Mouse (Mus musculus) urinary bladder, adult 18-20 months (tissue): ENCODE data around the gene Orc2.
A peak's percentile ranks its signal among the peaks of the same experiment; 100 is the strongest.

Experiments used
- DNase-seq, 2 experiments: peaks; one replicate each; pipeline ENCODE4 v3.0.0; 2022; ENCODE audit warnings: low spot score in 2 of 2, mixed read lengths in 2 of 2

Gene Orc2

DNA sequence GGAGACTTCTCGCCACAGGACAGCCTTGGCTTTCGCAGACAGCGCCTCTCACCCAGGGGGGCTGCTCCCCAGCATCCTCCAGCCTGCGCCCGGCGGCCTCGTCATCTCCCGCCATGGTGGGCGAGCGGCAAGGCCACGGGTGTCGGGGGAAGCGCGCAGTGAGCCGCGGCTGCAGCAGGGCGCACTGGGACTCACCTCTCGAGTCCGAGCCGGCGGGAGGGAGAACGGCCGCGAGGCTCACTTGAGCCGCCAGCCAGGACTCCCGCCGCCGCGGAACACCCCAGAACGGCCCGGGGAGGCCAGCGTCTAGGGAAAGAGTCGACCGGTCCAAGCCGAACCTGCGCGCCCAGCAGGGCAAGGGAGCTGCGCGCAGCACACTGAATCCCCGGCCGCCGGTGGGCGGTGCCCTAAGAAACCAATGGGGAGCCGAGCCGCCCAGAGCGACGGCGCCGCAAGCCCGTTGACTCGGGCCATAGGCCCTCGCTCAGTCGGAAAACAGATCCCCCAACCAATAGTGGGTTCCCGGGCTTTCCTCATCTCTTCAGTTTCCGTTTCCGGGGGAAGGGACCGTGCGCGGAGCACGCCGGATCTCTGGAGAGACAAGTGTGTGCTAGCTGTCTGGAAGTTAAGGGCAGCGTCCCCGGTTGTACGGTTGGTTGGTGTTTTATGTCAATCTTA is at the start of gene Orc2:
Orc2 (minus strand) TSS at position 533 of the 678 bp plus-strand sequence.
- peak; percentile 79 to 85 for DNase-seq

DNA sequence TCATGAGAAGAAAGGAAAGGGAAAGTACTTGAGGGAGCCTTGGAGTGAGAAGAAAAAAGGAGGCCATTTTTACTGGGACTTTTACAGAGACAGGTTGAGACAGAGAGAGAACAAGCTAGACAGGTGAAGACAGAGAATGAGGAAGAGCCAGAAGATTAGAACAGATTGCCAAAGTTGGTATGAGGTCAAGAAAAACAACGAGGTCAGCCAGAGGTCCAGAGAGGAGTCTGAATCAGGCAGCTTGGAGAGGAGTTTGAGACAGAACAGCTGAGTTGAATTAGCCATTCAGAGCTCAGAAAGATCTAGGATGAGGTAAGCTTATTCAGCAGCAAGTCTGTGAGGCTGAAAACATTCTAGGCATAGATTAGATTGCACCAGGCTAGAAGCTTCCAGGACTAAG is 36.5 kb upstream of the Orc2 start:
- DNase-seq = no peak

DNA sequence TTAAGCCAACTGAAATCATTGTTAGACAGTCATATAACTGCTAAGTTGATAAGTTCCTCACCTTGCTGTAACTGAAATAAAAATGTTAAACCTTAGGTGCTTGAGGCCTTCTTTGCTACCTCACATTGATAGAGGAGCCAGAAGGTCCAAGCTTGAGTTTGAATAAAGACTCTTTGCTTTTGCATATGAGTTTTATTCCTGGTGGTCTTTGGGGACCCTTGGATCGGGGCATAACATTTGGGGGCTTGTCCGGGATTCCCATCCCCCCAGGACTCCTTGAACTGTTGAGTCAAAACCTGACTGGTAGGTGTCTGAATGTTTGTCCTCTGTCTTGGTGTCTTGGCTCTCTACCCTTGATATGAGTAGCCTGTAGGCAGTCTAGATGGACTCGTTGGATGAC is 2.3 kb upstream of the Orc2 start:
- DNase-seq = no peak

DNA sequence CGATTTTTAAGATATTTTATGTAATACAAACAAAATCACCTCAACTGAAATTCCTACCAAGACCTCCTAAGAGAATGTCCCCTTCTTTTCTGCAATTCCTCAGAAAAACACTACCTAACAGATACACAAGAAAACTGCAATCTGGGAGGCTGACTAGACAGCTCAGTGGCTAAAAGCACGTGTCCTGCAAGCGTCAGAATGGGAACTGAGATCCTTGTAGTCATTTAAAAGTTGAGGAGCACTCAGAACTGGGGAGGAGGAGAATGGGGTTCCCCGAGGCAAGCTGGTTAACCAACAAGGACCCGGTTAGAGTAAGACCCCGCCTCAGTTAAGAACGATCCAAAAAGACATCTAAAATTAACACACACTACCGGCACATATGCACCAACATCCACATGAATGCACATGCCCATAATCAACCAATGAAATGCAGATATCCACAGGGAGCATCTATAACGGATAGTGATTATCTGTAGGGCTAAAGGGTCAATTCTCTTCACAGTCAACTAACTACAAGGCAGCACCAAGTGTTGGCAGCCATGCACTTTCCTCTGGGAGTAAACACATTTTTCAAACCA is 1.0 kb downstream of the Orc2 start:
- no peak for DNase-seq

DNA sequence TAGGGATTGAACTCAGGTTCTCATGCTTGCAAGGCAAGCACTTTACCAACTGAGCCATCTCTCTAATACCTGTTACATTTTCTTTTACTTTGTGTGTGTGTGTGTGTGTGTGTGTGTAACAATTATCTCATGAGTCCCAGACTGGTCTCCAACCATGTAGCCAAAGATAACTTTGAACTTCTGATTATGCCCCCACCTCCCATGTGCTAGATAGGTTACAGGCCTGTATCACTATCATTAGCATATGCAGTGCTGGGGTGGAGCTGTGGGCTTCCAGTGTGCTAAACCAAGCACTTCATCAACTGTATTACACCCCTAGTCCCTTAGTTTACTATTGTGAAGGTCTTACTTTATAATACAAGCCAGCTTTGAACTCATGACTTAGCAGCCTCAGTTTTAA is 1.8 kb downstream of the Orc2 start:
- DNase-seq = no peak

DNA sequence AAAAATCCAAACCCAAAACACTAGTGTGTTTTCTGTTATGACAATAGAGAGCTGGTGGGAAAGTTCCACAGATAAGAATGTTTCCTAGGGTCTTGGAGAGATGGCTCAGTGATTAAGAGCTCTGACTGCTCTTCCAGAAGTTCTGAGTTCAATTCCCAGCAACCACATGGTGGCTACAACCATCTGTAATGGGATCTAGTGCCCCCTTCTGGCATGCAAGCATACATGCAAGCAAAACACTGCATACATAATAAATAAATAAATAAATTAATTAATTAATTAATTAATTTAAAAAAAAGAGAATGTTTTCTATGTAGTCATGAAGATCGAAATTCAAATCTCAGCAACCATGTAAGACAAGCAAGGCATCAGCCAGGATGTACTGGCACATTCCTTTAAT is 6.2 kb downstream of the Orc2 start:
- DNase-seq = no peak

DNA sequence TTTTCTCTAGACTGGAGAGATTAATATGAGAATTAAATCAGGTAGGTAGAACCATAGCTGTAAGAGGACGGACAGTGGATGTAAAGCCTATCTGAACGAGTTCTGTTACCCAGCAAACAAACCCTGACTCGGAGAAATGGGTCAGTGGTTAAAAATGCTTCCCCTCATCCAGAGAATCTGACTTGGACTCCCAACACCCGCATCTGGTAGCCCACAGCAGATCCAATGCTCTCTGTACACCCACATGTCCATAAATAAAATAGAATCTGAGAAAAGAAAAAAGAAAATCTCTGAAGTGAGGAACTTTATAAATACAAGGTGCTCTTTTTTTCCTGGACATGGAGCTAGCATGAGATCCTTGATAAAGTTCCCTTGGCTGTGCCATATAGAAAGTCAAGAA is 7.2 kb downstream of the Orc2 start:
- no peak for DNase-seq

DNA sequence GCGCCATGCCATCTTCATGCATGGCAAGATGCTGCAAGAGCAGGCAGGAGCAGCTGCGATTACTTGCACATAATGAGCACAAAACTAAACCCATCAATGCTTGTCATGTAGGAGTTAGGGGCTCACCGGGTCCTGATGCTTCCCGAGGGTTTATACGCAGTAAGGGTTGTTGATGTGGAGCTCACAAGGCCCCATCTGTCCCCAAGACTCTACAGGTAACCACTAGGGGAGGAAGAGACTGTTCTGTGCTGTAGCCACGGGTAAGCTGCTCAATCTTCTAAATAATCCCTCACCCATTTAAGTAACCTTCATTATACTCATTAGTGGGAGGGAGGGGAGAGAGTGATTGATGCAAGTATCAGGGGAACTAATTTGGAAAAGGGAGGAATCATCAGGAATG is 9.3 kb downstream of the Orc2 start:
- no peak for DNase-seq

DNA sequence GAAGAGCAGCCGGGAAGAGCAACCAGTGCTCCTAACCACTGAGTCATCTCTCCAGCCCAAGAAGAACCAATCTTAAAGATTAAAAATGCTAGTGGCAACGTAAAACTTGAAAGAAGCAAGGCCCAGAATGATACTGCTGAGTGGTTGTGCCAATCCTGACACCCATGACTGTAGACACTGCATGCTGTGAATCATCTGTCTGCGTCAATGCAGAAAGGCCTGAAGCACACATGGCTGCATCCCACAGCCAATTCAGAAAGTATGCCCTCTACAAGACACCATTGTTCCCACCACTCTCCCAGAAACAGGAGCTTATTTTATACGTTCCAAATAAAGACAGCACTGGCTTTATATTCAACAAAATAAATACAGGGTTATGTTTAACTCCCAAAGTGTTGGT is 22.3 kb downstream of the Orc2 start:
- DNase-seq = no peak

DNA sequence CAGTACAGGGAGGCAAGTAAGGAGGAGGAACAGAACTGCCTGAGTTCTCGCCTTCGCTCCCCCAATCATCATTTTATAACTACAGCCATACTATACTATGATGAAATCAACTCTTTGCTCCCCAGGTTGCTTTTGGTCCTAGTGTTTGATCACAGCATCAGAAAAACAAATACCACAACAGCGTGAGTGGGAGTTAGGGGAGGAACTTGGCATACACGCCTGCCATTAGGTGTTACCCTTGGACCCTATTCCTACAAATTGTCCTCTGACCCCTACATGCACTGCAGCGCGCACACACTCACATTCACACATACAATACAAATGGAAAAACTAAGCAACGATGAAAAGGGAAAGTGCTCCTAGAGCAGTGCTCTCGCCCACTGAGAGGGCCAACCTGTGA is 29.2 kb downstream of the Orc2 start:
- DNase-seq = no peak

DNA sequence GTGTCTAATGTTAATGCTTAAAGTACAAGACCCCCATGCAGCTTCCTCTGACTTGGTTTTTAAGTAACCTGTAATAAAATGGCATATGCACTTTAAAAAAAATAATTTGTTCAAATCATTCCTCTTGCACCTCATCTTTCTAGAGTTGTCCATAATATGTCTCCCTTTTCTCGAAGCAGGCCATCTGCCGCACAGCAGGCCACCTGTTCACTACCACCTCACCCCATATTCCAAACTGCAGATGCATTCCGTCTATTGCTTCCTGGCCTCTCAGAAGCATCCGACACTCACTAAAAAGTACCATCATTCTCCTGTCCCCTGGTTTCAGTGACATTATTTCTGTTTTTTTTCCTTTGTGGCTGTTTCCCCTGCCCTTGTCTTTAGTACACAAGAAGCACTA is 39.3 kb downstream of the Orc2 start:
- DNase-seq = no peak

DNA sequence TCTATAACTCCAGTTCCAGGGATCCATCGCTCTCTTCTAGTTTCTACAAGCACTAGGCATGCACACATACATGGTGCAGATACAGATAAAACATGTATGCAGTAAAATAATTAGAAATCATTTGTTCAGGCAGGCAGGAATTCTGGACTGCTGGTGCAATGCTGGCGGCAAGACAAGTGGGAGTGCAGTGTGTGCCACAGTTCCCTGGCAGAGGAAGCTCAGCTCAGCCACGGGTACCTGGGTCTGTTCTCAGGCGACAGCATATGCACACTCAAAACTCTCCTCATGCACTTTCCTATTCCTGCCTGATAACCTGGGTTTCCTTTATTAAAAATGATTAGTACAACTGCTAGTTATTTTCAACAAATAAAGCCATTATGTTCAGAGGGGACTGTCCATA is 39.9 kb downstream of the Orc2 start:
- no peak for DNase-seq

DNA sequence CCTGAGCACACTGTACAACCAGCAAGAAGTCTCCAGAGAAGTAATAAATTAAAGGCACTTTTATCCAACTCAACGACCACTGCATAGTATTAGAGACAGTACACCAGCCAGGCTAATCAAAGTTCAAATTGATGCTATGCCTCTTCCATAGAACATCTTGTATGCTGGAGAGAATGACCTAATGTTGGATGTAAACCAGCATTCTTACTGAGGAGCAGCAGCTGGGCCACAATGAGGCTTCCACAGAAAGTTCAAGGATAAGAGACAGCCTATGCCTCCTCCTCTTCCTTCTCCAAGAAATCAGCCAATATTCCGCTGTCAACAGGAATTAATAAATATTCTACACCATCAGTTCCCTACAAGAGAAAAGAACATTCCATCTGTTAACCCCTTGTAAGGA is 41.0 kb downstream of the Orc2 start:
- no peak for DNase-seq

DNA sequence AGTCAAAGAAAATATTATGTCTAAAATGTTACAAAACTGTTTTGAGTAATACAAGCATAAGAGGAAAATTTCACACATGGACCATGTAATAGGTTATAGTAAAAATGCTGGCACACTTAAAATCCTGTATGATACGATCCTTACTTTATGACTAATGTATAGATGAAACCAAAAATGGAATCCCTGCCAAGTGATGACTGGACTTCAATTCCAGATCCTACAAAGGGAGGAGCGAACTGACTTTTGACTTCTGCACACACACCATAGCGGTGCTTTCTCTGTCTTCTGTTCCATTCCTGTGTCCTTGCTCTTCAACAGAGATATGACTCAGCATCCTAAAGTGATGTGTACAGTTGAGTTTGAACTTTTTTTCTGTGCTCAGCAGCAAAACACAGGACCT is 44.3 kb downstream of the Orc2 start:
- DNase-seq = no peak

DNA sequence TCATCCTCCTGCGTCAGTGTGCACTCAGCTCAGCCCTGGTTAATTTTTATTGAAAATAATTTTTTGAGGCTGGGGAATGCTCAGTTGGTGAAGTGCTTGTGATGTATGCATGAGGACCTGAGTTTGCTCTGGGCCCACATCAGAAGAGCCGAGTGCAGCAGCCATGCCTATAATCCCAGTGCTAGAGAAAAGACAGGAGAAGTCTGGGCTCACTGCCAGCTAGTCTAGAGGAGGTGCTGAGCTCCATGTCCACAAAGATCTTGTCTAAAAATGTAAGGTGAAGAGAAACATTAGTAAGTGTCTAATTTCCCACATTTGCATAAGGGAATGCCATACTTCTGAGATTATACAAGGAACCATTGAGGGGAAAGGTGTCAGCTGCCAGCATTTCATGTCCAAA is 46.0 kb downstream of the Orc2 start:
- no peak for DNase-seq

DNA sequence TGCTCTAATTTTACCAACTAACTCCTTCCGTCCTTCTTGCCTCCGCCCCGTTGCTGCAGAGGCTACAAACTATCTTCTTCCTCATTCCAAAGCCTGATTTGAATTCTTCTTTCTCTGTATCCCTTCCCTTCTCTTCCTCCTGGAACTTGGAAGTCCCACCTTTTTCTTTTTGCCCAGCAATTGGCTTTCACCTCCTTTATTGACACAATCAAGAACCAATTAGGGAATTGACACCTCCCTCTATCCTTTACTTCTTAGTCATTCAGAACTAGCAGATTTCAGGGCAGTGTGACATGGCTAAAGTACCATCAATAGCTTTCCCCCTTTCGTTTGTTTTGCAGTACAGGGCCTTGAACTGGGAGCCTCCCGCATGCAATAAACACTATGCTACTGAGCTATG is 46.7 kb downstream of the Orc2 start:
- DNase-seq = no peak

DNA sequence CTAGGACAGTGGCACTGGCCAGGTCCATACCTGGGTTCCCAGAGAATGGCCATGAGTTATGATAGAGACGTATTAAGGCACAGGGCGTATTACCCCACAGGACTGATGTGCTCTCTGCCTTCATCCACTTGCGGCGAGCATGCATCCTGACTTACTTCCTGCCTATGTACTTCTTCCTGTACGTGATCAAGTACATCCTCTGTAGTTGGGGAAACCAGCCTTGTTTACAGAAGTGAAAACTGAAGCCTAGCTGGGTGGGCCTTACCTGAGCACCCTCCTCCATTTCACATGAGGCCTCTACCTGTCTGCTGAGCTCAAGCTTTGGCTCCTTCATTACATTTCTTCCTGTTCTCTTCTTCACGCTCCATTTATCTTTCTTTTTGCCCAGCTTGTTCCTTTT is 50.6 kb downstream of the Orc2 start:
- no peak for DNase-seq

DNA sequence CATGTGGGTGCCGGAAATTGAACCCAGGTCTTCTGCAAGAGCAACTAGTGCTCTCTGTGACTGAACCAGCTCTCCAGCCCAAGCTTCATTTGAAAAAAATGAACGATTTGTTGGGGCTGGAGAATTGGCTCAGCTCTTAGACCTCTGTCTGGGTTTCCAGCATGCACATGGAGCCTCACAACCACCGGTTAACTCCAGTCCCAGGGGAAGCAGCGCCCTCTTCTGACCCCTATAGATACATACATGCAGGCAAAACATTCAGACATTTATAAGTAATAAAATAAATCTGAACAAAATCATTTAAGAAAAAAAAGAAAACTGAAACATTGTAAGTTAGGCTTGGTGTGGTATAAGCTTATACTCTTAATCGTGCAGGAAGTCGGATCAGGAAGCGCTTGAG is 56.5 kb downstream of the Orc2 start:
- DNase-seq = no peak

DNA sequence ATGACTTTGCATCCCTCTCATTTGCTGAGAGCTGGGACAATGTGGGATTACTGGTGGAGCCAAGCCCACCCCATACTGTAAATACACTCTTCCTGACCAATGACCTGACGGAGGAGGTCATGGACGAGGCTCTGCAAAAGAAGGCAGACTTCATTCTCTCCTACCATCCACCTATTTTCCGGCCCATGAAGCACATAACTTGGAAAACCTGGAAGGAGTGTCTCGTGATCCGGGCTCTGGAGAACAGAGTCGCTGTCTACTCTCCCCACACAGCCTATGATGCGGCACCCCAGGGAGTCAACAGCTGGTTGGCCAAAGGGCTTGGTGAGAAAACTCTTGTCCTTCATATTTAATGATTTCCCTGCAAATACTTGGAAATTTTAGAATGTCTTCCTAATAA is 57.1 kb downstream of the Orc2 start:
- DNase-seq = no peak

DNA sequence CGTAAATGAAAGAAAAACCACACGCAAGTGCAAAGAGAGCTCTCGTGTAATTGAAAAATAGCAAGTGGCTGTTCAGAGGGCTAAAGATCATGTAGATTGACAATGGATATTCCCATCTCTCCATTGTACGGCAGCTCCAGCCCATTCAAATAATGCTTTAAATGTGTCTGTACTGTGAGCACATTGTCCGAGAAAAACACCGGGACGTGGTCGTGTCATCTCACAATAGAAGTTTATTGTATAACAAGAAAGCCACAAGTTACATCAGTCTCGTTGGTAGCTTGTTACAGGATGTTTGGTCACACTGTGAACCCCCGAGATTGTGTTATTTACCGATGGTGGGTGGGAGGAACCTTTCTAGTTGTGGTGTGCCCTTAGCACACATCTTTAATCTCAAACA is 59.0 kb downstream of the Orc2 start:
- DNase-seq = no peak

DNA sequence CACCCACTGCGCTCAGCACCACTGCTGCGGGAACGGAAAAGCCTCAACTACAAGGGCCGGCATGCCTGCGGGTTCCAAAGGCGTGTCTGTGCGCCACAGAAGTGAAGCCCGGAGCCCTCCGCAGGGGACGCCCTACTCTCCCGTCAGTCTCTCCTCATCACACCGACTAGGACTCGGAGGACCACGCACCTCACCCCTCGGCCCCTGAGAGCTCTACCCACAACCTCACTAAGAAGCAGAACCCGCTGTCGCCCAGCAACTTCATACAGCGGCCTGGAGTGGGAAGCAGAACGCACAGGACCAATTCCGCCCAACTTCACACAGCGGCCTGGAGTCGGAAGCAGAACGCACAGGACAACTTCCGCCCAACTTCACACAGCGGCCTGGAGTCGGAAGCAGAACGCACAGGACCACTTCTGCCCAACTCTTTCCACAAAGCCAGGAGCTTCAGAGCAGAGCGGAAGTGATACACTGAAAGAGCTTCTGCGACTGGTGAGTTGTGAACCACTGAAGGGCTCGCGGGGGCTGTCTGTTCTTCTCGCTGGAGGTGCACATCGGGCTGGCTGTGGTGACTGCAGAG is 59.7 kb downstream of the Orc2 start, which contains the start of the genes Nif3l1 and Ppil3:
Nif3l1 (plus strand) TSS at position 9 of the 580 bp plus-strand sequence.
Ppil3 (minus strand) TSS at position 344 of the 580 bp plus-strand sequence.
- peak; percentile 80 to 85 for DNase-seq

DNA sequence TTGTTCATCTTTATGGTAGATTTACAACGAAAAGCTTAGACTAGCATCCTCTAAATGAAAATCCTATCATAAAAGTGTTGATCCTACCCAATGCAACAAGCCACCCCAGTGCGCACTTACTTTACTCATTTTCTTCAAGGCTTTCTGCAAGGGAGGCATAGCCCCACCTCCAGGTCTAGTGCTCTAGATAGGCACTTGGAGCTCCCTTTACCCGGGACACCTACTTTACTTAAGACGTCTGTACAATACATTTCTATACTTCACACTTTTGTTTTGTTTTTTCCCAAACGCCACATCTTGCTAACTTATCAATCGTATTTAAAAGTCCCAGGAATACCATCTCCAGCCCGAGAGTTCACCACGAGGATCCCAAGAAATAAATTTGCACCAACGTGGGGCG is 60.2 kb downstream of the Orc2 start:
- no peak for DNase-seq

DNA sequence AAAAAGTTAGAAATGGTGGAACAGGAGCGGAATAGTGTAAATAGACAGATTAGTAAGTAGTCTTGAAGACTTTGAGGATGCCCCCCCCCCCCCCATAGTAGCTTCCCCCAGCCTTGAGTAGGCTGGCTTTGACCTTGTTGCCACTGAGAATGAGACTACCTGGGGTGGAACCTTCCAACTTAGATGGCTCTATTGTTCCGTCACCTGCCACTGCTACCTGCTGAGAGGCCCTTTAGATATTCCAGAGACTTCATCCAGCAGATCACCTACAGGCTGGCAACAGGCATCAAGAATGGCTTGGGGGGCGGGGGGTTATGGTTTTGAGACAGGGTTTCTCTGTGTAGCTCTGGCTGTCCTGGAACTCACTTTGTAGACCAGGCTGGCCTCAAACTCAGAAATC is 80.4 kb downstream of the Orc2 start:
- DNase-seq = no peak
